Mouse (Mus musculus) induced T-regulatory cell, adult 2 months (primary cell): ENCODE measurements around the gene Gm35315.
"Not testable (repeated sequence)": the region's sequence is repeated elsewhere in the genome, so short reads cannot be mapped to it uniquely, and the experiment has no call there.

Experiments used
- DNase-seq: peaks from one replicate; pipeline ENCODE4 v3.0.0-alpha.2; 2012; ENCODE audit warnings: low read depth

The Gm35315 gene

GRCm38 (mm10) chr5:110101716-110102347 is 7.6 kb upstream of the Gm35315 start:
- peak; percentile 73 for DNase-seq

- DNase-seq: peak; percentile 67
Measured at GRCm38 (mm10) chr5:110100921-110101631, 6.9 kb upstream of the Gm35315 start.

GRCm38 (mm10) chr5:110099656-110100580 is 5.7 kb upstream of the Gm35315 start, which contains the start of gene Plcxd1:
Gene Plcxd1, plus strand, starts transcription at chr5:110099969.
- DNase-seq: peak; percentile 20

- DNase-seq: no peak
Measured at GRCm38 (mm10) chr5:110098991-110099477, 4.8 kb upstream of the Gm35315 start.

- DNase-seq: no peak
Measured at GRCm38 (mm10) chr5:110094847-110095213, 610 bp upstream of the Gm35315 start.

- DNase-seq: no peak
Measured at GRCm38 (mm10) chr5:110091546-110091945, 2.7 kb downstream of the Gm35315 start.

GRCm38 (mm10) chr5:110086161-110086866 is 7.9 kb downstream of the Gm35315 start:
- no peak for DNase-seq

GRCm38 (mm10) chr5:110082961-110083360 is 11.3 kb downstream of the Gm35315 start:
- no peak for DNase-seq

GRCm38 (mm10) chr5:110072413-110072812 is 21.8 kb downstream of the Gm35315 start, which contains the start of gene Gm17655:
Gene Gm17655, minus strand, starts transcription at chr5:110072513.
- DNase-seq: not testable (repeated sequence)

GRCm38 (mm10) chr5:110057637-110058408 is 36.4 kb downstream of the Gm35315 start:
- DNase-seq: peak; percentile 91
